Mouse (Mus musculus): ENCODE data around the gene Coa7. TPM values are rescaled to one million over a fixed set of nuclear protein-coding genes. Genes with fewer than 3 reads are reported as not detected.

Gene Coa7
- polyA plus RNA-seq, 1 experiment from 2014 or later: 31.9 TPM

GRCm38 (mm10) chr4:108386087-108386486 lies 58.1 kb downstream of the Coa7 start:
- no peaks in the 10 kb centered on the region for H3K4me1 ChIP-seq (ENCODE audit: insufficient read depth, low read depth, low read length)
- ATAC-seq (no peak), DNase-seq (ENCODE audit: low spot score) (no peak)
- no peak overlapping the region for H3K4me2 ChIP-seq (replicated peaks; ENCODE audit: low read depth, low read length)
- no peaks in the 10 kb centered on the region for H3K9me3 ChIP-seq (ENCODE audit: low read length)
- 0 out of 2 replicates have a peak, but pooled peaks cover 8% of the 10 kb centered on the region for H3K27me3 ChIP-seq (replicated peaks; ENCODE audit: insufficient read depth, low read length)
- TF ChIP-seq EP300 (IDR thresholded peaks at IDR 0.05): no peak
- TF ChIP-seq CTCF (IDR thresholded peaks at IDR 0.05): no peak
- no peak overlapping the region for H3K27ac ChIP-seq (ENCODE audit: low read length)
- no peak overlapping the region for H3K9ac ChIP-seq (replicated peaks; ENCODE audit: low read depth)
- 16% methylated on average over 1 of the region's 1 CpGs for WGBS
- H3K4me3 ChIP-seq (ENCODE audit: low read depth, low read length): no peak overlapping the region
- H3K36me3 ChIP-seq (ENCODE audit: insufficient read depth, low read length): no peaks in the 10 kb centered on the region

- DNase-seq (ENCODE audit: low spot score): no peak
- Histone ChIP-seq H3K4me3 (ENCODE audit: low read depth, low read length) (no peak overlapping the region), H3K27ac (ENCODE audit: low read length) (0 out of 2 replicates have a peak overlapping the region, but pooled peaks have one; percentile 44), H3K4me1 (ENCODE audit: insufficient read depth, low read depth, low read length) (no peaks in the 10 kb centered on the region), H3K4me2 (replicated peaks; ENCODE audit: low read depth, low read length) (peak overlapping the region; percentile 60), H3K27me3 (replicated peaks; ENCODE audit: insufficient read depth, low read length) (0 out of 2 replicates have a peak, but pooled peaks cover 8% of the 10 kb centered on the region), H3K36me3 (ENCODE audit: insufficient read depth, low read length) (no peaks in the 10 kb centered on the region), H3K9ac (replicated peaks; ENCODE audit: low read depth) (no peak overlapping the region), H3K9me3 (ENCODE audit: low read length) (no peaks in the 10 kb centered on the region)
- peak; percentile 43 for ATAC-seq
- WGBS: 31% methylated on average over 4 of the region's 4 CpGs
- TF ChIP-seq CTCF (IDR thresholded peaks at IDR 0.05) (no peak), EP300 (IDR thresholded peaks at IDR 0.05) (no peak)
These were observed 59.2 kb downstream of the Coa7 start for GRCm38 (mm10) chr4:108387106-108387505.

- peak overlapping the region; percentile 44 for H3K27ac ChIP-seq (ENCODE audit: low read length)
- peak; percentile 96 for DNase-seq (ENCODE audit: low spot score)
- no peaks in the 10 kb centered on the region for H3K4me1 ChIP-seq (ENCODE audit: insufficient read depth, low read depth, low read length)
- 0 out of 2 replicates have a peak, but pooled peaks cover 2% of the 10 kb centered on the region for H3K27me3 ChIP-seq (replicated peaks; ENCODE audit: insufficient read depth, low read length)
- WGBS: under 1% methylated on average over 18 of the region's 18 CpGs
- no peaks in the 10 kb centered on the region for H3K36me3 ChIP-seq (ENCODE audit: insufficient read depth, low read length)
- TF ChIP-seq EP300 (IDR thresholded peaks at IDR 0.05): peak; percentile 64
- peak; percentile 65 for TF ChIP-seq CTCF (IDR thresholded peaks at IDR 0.05)
- 0 out of 2 replicates have a peak overlapping the region, but pooled peaks have one; percentile 43 for H3K9ac ChIP-seq (replicated peaks; ENCODE audit: low read depth)
- peak; percentile 92 for ATAC-seq
- H3K9me3 ChIP-seq (ENCODE audit: low read length): no peaks in the 10 kb centered on the region
- H3K4me2 ChIP-seq (replicated peaks; ENCODE audit: low read depth, low read length): peak overlapping the region; percentile 60
- H3K4me3 ChIP-seq (ENCODE audit: low read depth, low read length): peak overlapping the region; percentile 34
These were observed 59.8 kb downstream of the Coa7 start for GRCm38 (mm10) chr4:108387681-108388253.

GRCm38 (mm10) chr4:108388741-108389140 lies 60.8 kb downstream of the Coa7 start:
- Histone ChIP-seq H3K4me3 (ENCODE audit: low read depth, low read length) (no peak overlapping the region), H3K27ac (ENCODE audit: low read length) (no peak overlapping the region), H3K36me3 (ENCODE audit: insufficient read depth, low read length) (no peaks in the 10 kb centered on the region), H3K4me2 (replicated peaks; ENCODE audit: low read depth, low read length) (no peak overlapping the region), H3K4me1 (ENCODE audit: insufficient read depth, low read depth, low read length) (no peaks in the 10 kb centered on the region), H3K27me3 (replicated peaks; ENCODE audit: insufficient read depth, low read length) (no peaks in the 10 kb centered on the region), H3K9ac (replicated peaks; ENCODE audit: low read depth) (no peak overlapping the region), H3K9me3 (ENCODE audit: low read length) (no peaks in the 10 kb centered on the region)
- ATAC-seq (no peak), DNase-seq (ENCODE audit: low spot score) (no peak)
- no peak for TF ChIP-seq CTCF (IDR thresholded peaks at IDR 0.05)
- TF ChIP-seq EP300 (IDR thresholded peaks at IDR 0.05): no peak
- 83% methylated on average over 3 of the region's 3 CpGs for WGBS

- Histone ChIP-seq H3K4me2 (replicated peaks; ENCODE audit: low read depth, low read length) (no peak overlapping the region), H3K9me3 (ENCODE audit: low read length) (no peaks in the 10 kb centered on the region), H3K4me1 (ENCODE audit: insufficient read depth, low read depth, low read length) (no peaks in the 10 kb centered on the region), H3K27ac (ENCODE audit: low read length) (no peak overlapping the region), H3K27me3 (replicated peaks; ENCODE audit: insufficient read depth, low read length) (no peaks in the 10 kb centered on the region), H3K9ac (replicated peaks; ENCODE audit: low read depth) (no peak overlapping the region), H3K4me3 (ENCODE audit: low read depth, low read length) (no peak overlapping the region), H3K36me3 (ENCODE audit: insufficient read depth, low read length) (no peaks in the 10 kb centered on the region)
- DNase-seq (ENCODE audit: low spot score) (no peak), ATAC-seq (no peak)
- WGBS: 64% methylated on average over 5 of the region's 5 CpGs
- TF ChIP-seq CTCF (IDR thresholded peaks at IDR 0.05): no peak
- no peak for TF ChIP-seq EP300 (IDR thresholded peaks at IDR 0.05)
These were observed 63.2 kb downstream of the Coa7 start for GRCm38 (mm10) chr4:108391124-108391523.

Other genes starting within 250 kb of the Coa7 start
- gene Podn, start 231.7 kb upstream of the Coa7 start, polyA plus RNA-seq (2015; fragmentation: Nextera tagmentation; extraction: Ambion mirVana): 2.8 and 3.3 TPM in 2 replicates
- 495 and 532 TPM in 2 replicates for gene Scp2, start 183.1 kb upstream of the Coa7 start, polyA plus RNA-seq (2015; fragmentation: Nextera tagmentation; extraction: Ambion mirVana)
- 43.4 and 52.8 TPM in 2 replicates for gene Echdc2, start 162.7 kb upstream of the Coa7 start, polyA plus RNA-seq (2015; fragmentation: Nextera tagmentation; extraction: Ambion mirVana)
- not detected in 2 replicates for gene Zyg11a, start 110.1 kb upstream of the Coa7 start, polyA plus RNA-seq (2015; fragmentation: Nextera tagmentation; extraction: Ambion mirVana)
- 4.7 and 5.2 TPM in 2 replicates for gene Zyg11b, start 27.0 kb upstream of the Coa7 start, polyA plus RNA-seq (2015; fragmentation: Nextera tagmentation; extraction: Ambion mirVana)
- gene Shisal2a, start 55.2 kb downstream of the Coa7 start, polyA plus RNA-seq (2015; fragmentation: Nextera tagmentation; extraction: Ambion mirVana): 0.83 and 1.1 TPM in 2 replicates
- 68.5 and 70.3 TPM in 2 replicates for gene Gpx7, start 78.8 kb downstream of the Coa7 start, polyA plus RNA-seq (2015; fragmentation: Nextera tagmentation; extraction: Ambion mirVana)
- gene Tut4, start 131.3 kb downstream of the Coa7 start, polyA plus RNA-seq (2015; fragmentation: Nextera tagmentation; extraction: Ambion mirVana): 40.5 and 43.0 TPM in 2 replicates